Mouse (Mus musculus): Measurements from ENCODE around the gene Shtn1. TPM values are rescaled to one million over a fixed set of nuclear protein-coding genes. Genes with fewer than 3 reads are reported as not detected.

Shtn1 gene
- polyA plus RNA-seq, 1 experiment from 2014 or later: 13.4 TPM

DNA sequence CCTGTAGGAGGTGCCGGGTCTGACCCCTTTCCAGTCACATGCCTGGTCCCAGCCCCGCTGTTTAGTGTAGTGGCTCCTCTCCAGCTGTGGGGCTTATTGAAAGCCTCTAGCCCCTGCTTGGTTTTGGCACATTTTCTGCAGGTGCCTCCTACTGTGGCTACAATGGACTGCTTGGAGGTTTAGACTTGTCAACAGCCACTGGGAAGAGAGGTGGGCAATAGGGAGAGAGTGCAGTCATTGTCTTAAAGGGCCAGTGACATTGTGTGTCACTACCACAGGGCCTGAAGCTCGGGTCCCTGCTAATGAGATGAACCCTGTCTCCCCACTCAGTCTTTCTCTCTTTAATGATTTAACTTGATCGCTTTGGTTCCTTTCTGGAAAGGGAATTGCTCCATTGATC lies 142.8 kb downstream of the Shtn1 start:
- ATAC-seq (ENCODE audit: low FRiP score, low TSS enrichment) (no peak), DNase-seq (ENCODE audit: low spot score) (no peak)
- no peak overlapping the region for H3K27ac ChIP-seq (replicated peaks)
- H3K4me2 ChIP-seq (replicated peaks; ENCODE audit: low read depth): no peak overlapping the region
- H3K9ac ChIP-seq (ENCODE audit: low read length): no peak overlapping the region
- H3K27me3 ChIP-seq (ENCODE audit: control insufficient read depth, insufficient read depth, low read length): no peaks in the 10 kb centered on the region
- no peaks in the 10 kb centered on the region for H3K9me3 ChIP-seq (ENCODE audit: control insufficient read depth, low read length)
- H3K4me3 ChIP-seq (ENCODE audit: low read depth, low read length): no peak overlapping the region
- TF ChIP-seq CTCF (IDR thresholded peaks at IDR 0.05; ENCODE audit: low read depth): no peak
- TF ChIP-seq EP300 (optimal IDR thresholded peaks at IDR 0.05): no peak
- no peaks in the 10 kb centered on the region for H3K4me1 ChIP-seq (replicated peaks; ENCODE audit: control insufficient read depth, insufficient read depth)
- no peaks in the 10 kb centered on the region for H3K36me3 ChIP-seq (ENCODE audit: control insufficient read depth, insufficient read depth, low read length)
- WGBS: 37% methylated on average over 4 of the region's 4 CpGs

DNA sequence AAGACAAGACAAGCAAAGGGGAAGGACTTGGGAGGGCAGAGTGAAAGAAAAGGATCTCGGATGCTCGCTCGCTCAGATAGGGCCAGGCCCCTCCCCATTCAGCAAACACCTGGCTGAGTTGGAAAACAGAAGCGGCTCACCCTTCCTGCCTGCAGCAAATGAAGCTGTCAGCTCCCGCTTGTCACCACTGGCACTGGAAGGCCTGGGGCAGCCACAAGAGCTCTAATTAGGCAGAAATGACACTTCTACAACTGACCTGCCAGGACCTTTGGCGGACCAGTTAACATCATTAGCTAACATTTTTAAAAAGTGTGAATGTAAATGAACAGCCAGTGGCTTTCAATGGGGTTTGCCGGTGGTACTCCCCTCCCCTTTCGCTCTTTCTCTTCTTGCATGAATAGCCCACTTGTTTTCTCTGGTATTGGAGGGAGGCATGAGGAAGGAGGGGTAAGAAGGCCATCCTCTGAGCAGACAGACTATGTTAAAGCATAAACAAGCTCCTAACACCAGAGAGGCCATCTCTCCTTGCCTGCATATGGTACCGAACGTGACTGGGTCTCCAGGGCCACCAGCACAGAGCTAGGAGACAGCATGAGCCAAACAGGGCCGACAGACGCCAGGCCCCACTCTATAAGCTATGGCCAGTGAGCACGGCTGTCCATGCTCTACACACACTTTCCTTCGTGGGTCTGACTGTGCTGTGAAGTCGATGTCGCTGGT lies 144.7 kb downstream of the Shtn1 start:
- H3K27ac ChIP-seq (replicated peaks): no peak overlapping the region
- H3K9me3 ChIP-seq (ENCODE audit: control insufficient read depth, low read length): no peaks in the 10 kb centered on the region
- no peaks in the 10 kb centered on the region for H3K36me3 ChIP-seq (ENCODE audit: control insufficient read depth, insufficient read depth, low read length)
- no peak overlapping the region for H3K9ac ChIP-seq (ENCODE audit: low read length)
- TF ChIP-seq EP300 (optimal IDR thresholded peaks at IDR 0.05): no peak
- TF ChIP-seq CTCF (IDR thresholded peaks at IDR 0.05; ENCODE audit: low read depth): no peak
- DNase-seq (ENCODE audit: low spot score) (no peak), ATAC-seq (ENCODE audit: low FRiP score, low TSS enrichment) (no peak)
- H3K4me2 ChIP-seq (replicated peaks; ENCODE audit: low read depth): no peak overlapping the region
- no peaks in the 10 kb centered on the region for H3K4me1 ChIP-seq (replicated peaks; ENCODE audit: control insufficient read depth, insufficient read depth)
- 38% methylated on average over 16 of the region's 16 CpGs for WGBS
- no peak overlapping the region for H3K4me3 ChIP-seq (ENCODE audit: low read depth, low read length)
- no peaks in the 10 kb centered on the region for H3K27me3 ChIP-seq (ENCODE audit: control insufficient read depth, insufficient read depth, low read length)

Other genes with a start within 250 kb of the Shtn1 start
- 0.06 and 0.13 TPM in 2 replicates for gene Eno4, start 132.7 kb downstream of the Shtn1 start, polyA plus RNA-seq (2015; fragmentation: Nextera tagmentation; extraction: Ambion mirVana)
- gene Hspa12a, start 132.4 kb downstream of the Shtn1 start, polyA plus RNA-seq (2015; fragmentation: Nextera tagmentation; extraction: Ambion mirVana): 1.7 and 2.5 TPM in 2 replicates
- gene Vax1, start 94.0 kb upstream of the Shtn1 start, polyA plus RNA-seq (2015; fragmentation: Nextera tagmentation; extraction: Ambion mirVana): not detected in 2 replicates
- 0.04 TPM in 1 of 2 replicates, not detected in the other for gene Kcnk18, start 143.1 kb upstream of the Shtn1 start, polyA plus RNA-seq (2015; fragmentation: Nextera tagmentation; extraction: Ambion mirVana)
- gene Slc18a2, start 184.8 kb upstream of the Shtn1 start, polyA plus RNA-seq (2015; fragmentation: Nextera tagmentation; extraction: Ambion mirVana): 4.6 and 5.1 TPM in 2 replicates
- gene Rps12-ps3, start 246.2 kb upstream of the Shtn1 start, polyA plus RNA-seq (2015; fragmentation: Nextera tagmentation; extraction: Ambion mirVana): 13.0 and 25.1 TPM in 2 replicates

Measured in stomach, postnatal 0 days (tissue).